Mouse (Mus musculus) C2C12 (cell line): ENCODE results near the gene Fam126a. TPM values are rescaled to one million over a fixed set of nuclear protein-coding genes. Genes with fewer than 3 reads are reported as not detected.

Source experiments
- H3K27me3 ChIP-seq: one replicate; pipeline ENCODE4 v1.6.1; 2011; ENCODE audit not compliant: control insufficient read depth, insufficient read depth, insufficient read length
- H3K36me3 ChIP-seq: one replicate; pipeline ENCODE4 v1.6.1; 2011; ENCODE audit not compliant: control insufficient read depth, insufficient read depth
- H3K4me3 ChIP-seq: one replicate; pipeline ENCODE4 v1.5.1; 2011; ENCODE audit warnings: mild to moderate bottlenecking, control low read depth; ENCODE audit not compliant: poor library complexity, insufficient read depth, severe bottlenecking
- H3K79me2 ChIP-seq: one replicate; pipeline ENCODE4 v1.6.1; 2011; ENCODE audit not compliant: control insufficient read depth, insufficient read depth
- H3K79me3 ChIP-seq: one replicate; pipeline ENCODE4 v1.6.1; 2011; ENCODE audit warnings: low read depth, control low read depth
- H3ac ChIP-seq: one replicate; pipeline ENCODE3; 2011; ENCODE audit warnings: low read depth; ENCODE audit not compliant: control insufficient read depth, insufficient read length
- CEBPB ChIP-seq: IDR thresholded peaks from one replicate; pipeline ENCODE4 v1.6.1; 2011; ENCODE audit warnings: low read depth, mild to moderate bottlenecking, control low read depth, moderate library complexity
- CTCF ChIP-seq: IDR thresholded peaks from one replicate; pipeline ENCODE4 v1.5.1; 2011; ENCODE audit not compliant: control insufficient read depth, insufficient read depth, insufficient read length
- FOSL1 ChIP-seq: IDR thresholded peaks from one replicate; pipeline ENCODE4 v1.8.0; 2011; ENCODE audit warnings: mild to moderate bottlenecking, low read length; ENCODE audit not compliant: poor library complexity, insufficient read depth, severe bottlenecking
- MAX ChIP-seq: IDR thresholded peaks from one replicate; pipeline ENCODE4 v1.6.1; 2011; ENCODE audit warnings: mild to moderate bottlenecking, control low read depth
- MYOD1 ChIP-seq: IDR thresholded peaks from one replicate; pipeline ENCODE4 v1.6.1; 2011; ENCODE audit warnings: low read depth; ENCODE audit not compliant: control insufficient read depth, insufficient read length
- MYOG ChIP-seq: IDR thresholded peaks from one replicate; pipeline ENCODE4 v1.6.1; 2011; ENCODE audit not compliant: control insufficient read depth, insufficient read length; ENCODE audit errors: extremely low read depth
- USF1 ChIP-seq: IDR thresholded peaks from one replicate; pipeline ENCODE4 v1.6.1; 2011; ENCODE audit warnings: low read depth, mild to moderate bottlenecking, control low read depth, moderate library complexity
- polyA plus RNA-seq: library from polyadenylated mRNA; unstranded; fragments of >200 nt; fragmentation: generic; extraction: Trizol; gene quantifications from one replicate; pipeline ENCODE4 v1.2.1, GENCODE M21; 2012; ENCODE audit warnings: missing spikeins

Fam126a gene
- polyA plus RNA-seq, 1 experiment = 10.1 TPM

DNA sequence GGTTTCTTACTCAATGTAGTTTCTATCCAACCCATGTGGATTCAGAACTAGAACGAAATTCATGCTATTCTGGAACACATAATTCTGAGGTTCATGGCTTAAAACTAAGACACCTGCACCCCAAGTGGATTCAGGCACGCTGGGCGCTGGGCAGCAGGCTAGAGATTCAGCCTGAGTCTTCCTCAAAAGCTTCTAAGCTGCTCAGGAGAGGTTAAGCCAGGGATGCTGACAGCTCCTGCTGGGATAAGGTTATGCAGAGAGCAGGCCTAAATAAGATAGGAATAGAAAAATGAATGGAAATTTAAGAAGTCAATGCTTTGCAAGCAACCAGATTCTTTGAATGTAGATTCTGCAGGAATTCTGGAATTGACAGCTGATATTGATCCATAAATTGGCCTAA lies 82.4 kb downstream of the Fam126a start:
- no peak for TF ChIP-seq USF1
- no peak for TF ChIP-seq CEBPB
- TF ChIP-seq MAX = no peak
- no peak for TF ChIP-seq MYOD1
- TF ChIP-seq FOSL1 = no peak
- no peak for TF ChIP-seq MYOG
- TF ChIP-seq CTCF = no peak
- H3ac ChIP-seq = no peak overlapping the region
- H3K36me3 ChIP-seq = no peaks in the 10 kb centered on the region
- no peaks in the 10 kb centered on the region for H3K79me2 ChIP-seq
- H3K79me3 ChIP-seq = no peaks in the 10 kb centered on the region
- H3K4me3 ChIP-seq = no peak overlapping the region
- H3K27me3 ChIP-seq = no peaks in the 10 kb centered on the region

DNA sequence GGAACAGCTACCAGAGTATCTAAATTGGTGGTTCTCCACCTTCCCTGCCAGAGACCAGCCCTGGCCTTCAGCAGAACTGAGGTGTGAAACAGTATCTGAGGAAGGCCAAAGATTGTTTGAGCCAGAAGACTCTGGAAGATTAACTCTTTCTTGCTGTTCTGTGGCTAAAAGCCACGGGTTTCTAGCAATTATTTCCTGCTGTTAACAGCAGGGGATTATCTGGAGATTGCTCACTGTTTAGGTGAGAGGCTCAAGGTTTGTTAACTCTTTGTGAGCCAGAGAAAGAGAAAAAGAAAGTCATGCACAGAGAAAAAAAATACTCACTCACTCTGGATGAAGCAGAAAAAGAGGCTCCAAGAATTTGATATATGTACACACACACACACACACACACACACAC lies 85.4 kb downstream of the Fam126a start:
- Histone ChIP-seq H3ac (no peak overlapping the region), H3K36me3 (no peaks in the 10 kb centered on the region), H3K4me3 (no peak overlapping the region), H3K79me2 (no peaks in the 10 kb centered on the region), H3K27me3 (no peaks in the 10 kb centered on the region), H3K79me3 (no peaks in the 10 kb centered on the region)
- TF ChIP-seq USF1 (no peak), FOSL1 (no peak), MYOD1 (no peak)

DNA sequence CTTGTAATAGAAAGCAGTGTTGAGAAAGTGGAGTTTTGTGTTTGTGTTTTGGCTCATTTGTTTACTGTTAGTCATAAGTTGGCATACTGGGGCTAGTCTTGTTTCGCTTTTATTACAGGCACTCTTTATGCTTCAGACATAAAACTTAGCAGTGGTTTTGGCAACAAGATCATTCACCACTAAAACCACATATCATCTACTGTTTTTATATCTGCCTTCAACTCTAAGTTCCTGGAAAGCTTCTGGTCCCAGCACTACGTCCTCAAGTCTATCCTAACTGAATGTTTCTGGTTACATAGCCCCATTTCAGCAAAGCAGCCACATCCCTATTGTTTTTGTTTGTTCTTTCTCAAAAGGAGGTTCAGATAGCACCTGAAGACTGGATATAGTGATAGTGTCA lies 87.0 kb downstream of the Fam126a start:
- Histone ChIP-seq H3ac (no peak overlapping the region), H3K79me3 (no peaks in the 10 kb centered on the region), H3K36me3 (no peaks in the 10 kb centered on the region), H3K79me2 (no peaks in the 10 kb centered on the region), H3K27me3 (no peaks in the 10 kb centered on the region), H3K4me3 (no peak overlapping the region)
- no peak for TF ChIP-seq CTCF
- TF ChIP-seq MAX = no peak
- TF ChIP-seq MYOG = no peak
- TF ChIP-seq USF1 = no peak
- TF ChIP-seq CEBPB = no peak
- no peak for TF ChIP-seq FOSL1
- no peak for TF ChIP-seq MYOD1

DNA sequence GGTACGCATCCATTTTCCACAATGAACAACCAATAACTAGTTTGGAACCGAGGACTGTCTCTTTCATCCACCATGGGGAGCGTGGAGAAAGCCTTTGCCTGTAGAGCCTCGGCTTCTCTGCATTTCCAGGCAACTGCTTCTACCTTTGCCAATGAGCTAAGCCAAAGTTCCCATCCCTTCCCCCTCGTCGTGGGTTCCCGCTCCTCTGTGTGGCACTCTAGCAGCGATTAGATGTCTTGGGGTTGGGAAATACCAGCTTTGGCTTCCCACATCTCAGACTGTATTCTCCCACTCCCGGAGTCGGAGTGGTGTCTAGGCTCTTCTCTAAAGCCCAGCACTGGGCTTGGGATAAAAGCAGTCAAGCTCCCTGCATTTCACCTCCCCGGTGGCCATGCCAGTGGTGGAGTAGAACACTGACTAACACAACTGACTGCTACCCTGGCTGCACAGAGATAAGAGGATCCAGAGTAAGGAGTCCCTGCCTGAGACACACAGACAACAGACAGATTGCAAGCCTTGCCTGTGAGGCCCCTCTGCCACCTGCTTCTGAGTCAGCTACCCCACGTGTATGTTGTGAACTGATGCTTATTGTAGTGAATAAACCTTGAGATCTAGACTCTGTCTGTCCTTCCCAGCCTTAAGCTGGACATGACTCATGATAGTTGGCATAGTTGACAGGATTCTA lies 106.9 kb downstream of the Fam126a start:
- no peaks in the 10 kb centered on the region for H3K79me2 ChIP-seq
- no peak for TF ChIP-seq MAX
- TF ChIP-seq MYOG = no peak
- no peak for TF ChIP-seq MYOD1
- TF ChIP-seq USF1 = no peak
- TF ChIP-seq CTCF = no peak
- TF ChIP-seq CEBPB = no peak
- TF ChIP-seq FOSL1 = no peak
- H3K4me3 ChIP-seq = no peak overlapping the region
- H3K36me3 ChIP-seq = no peaks in the 10 kb centered on the region
- H3K79me3 ChIP-seq = no peaks in the 10 kb centered on the region
- no peak overlapping the region for H3ac ChIP-seq
- peaks cover 22% of the 10 kb centered on the region for H3K27me3 ChIP-seq

DNA sequence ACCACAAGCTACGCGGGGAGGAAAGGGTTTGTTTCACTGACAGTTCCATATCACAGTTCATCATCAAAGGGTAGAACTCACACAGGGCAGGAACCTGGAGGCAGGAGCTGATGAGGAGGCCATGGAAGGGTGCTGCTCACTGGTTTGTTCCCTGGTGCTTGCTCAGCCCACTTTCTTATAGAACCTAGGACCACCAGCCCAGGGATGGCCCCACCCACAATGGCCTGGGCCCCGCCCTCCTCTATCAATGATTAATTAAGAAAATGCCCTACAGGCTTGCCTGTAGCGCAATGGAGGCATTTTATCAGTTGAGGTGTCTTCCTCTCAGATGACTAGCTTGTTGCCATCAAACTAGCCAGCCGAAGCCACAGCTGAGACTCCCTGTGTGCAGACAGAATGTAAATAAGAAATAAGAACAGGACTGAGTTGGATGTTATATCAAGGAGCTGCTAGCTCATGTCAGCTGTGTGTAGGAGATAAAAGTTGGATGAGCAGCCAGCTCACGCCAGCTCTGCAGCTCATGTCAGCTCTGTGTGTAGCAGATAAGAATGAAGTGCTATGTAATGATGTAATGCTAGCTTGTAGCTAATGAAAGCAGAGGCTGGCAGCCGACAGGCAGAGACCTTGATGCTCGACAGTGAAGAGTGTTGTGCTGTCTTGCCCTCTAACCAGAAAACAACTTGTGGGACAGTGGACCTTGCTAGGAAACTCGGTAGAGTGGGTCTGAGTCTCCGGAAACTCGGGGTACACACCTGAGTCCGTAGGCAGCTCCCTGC lies 107.8 kb downstream of the Fam126a start:
- no peaks in the 10 kb centered on the region for H3K79me3 ChIP-seq
- H3K27me3 ChIP-seq = peaks cover 18% of the 10 kb centered on the region
- H3K4me3 ChIP-seq = no peak overlapping the region
- no peak overlapping the region for H3ac ChIP-seq
- H3K79me2 ChIP-seq = no peaks in the 10 kb centered on the region
- TF ChIP-seq FOSL1 (no peak), USF1 (no peak), MYOG (no peak), MYOD1 (no peak), CEBPB (no peak), CTCF (no peak), MAX (no peak)
- no peaks in the 10 kb centered on the region for H3K36me3 ChIP-seq

DNA sequence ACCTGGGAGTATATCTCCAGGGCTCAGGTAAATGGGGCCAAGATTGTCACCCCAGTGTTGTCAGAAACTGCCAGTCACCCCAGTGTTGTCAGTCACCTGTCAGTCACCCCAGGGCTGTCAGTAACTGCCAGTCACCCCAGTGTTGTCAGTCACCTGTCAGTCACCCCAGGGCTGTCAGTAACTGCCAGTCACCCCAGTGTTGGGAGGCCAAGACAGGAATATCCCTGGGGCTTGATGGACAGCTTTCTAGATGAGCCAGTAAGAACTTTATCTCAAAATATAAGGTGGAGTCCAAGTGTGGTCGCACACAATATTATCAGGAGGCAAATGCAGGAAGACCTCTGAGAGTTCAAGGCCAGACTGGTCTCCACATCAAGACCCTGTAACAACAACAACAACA lies 109.2 kb downstream of the Fam126a start:
- Histone ChIP-seq H3K79me2 (no peaks in the 10 kb centered on the region), H3K27me3 (peaks cover 18% of the 10 kb centered on the region), H3ac (no peak overlapping the region), H3K4me3 (no peak overlapping the region), H3K36me3 (no peaks in the 10 kb centered on the region), H3K79me3 (no peaks in the 10 kb centered on the region)
- TF ChIP-seq FOSL1 (no peak), MAX (no peak), CEBPB (no peak), CTCF (no peak), USF1 (no peak), MYOD1 (no peak)
